Mouse (Mus musculus) liver, adult (tissue): ENCODE measurements around the gene B4galnt3.

Experiments
- GATA4 ChIP-seq: IDR thresholded peaks from 2 replicates; pipeline ENCODE4 v1.6.1; 2014; ENCODE audit warnings: mild to moderate bottlenecking, low read length; ENCODE audit not compliant: insufficient replicate concordance

Gene B4galnt3

DNA sequence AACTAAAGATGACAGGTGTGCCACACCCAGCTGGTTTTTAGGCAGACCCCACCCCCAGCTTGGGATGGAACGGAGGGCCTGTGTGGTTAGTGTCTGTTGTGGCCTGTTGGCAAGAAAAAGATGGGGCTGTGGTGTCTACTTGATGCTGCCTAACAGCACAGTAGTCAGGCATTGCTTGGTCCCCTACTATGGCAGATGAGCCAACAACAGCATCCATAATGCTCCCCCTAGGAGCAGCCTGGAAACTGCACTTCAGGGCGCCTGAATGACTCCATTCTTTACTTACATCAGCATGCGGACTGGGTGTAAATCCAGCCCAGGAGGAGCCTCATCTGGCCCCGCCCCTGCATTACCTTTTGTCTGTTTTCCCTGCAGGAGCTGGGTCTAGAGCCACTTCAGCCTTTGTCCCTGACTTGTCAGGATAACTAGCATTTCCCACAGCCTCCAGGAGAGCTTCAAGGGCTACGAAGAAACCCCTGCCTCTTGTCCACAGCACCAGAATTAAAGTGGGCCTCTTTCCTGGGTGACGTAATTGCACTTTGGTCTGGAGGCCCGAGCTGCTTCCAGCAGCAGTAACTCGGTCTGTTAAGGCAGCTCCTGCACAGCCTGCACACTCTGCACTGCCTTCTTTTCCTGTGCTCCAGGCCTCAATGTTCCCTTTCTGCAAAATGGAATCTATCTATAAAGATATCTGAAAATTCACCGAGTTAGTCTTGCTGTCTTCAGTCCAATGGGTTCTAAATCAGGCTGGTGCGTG, 94.5 kb downstream of the B4galnt3 start:
- TF ChIP-seq GATA4, result no peak

DNA sequence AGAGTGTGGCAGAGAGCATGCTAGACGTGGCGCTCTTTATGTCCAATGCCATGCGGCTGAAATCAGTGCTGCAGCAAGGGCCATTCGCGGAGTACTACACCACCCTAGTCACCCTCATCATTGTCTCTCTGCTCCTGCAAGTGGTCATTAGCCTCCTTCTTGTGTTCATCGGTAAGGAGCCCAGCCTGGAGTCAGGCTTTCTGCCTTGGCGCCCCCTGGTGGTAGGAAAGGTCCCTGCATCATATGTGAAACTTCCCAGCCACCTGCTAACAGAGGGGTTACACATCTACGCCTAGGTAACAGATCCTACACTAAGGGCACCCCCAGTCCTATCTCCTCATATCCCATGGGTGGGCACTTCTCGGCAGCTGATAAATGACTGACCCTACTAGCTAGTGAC, 96.4 kb downstream of the B4galnt3 start:
- TF ChIP-seq GATA4, result no peak

DNA sequence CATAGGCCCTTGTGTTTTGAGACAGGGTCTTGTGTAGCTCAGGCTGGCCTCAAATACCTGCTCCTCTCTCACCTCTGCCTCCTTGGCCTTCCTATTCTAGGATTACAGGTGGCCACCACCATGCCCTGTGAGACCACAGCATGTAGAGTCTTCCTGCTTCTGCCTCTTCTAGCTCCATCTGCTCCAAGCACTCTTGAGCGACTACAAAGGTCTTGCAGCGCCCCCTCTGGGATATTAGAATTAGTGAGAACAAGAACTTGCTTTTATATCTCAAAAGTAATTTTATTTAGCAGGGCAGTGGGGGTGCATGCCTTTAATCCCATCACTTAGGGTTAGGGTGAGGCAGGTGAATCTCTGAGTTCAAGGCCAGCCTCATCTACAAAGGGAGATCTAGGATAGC, 97.5 kb downstream of the B4galnt3 start:
- TF ChIP-seq GATA4, result no peak

DNA sequence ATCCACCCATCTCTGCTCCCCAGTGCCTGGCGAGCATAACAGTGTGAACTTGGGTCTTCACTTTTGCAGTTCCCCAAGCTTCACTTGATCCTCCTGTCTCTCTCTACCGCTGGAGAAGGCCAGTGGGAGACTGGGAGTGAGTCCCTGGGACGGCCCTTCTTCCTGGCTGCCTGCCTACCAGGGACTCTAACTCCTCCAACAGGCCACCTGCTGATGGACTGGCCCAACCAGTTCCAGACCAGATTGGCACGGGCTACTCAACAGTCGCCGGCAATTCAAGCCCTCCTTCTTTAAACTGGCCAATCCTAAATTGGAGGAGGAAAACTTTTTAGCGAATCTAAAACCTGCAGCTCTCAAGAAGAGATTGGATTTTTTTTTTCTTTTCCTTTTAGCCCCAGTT, 99.4 kb downstream of the B4galnt3 start:
- no peak for TF ChIP-seq GATA4

DNA sequence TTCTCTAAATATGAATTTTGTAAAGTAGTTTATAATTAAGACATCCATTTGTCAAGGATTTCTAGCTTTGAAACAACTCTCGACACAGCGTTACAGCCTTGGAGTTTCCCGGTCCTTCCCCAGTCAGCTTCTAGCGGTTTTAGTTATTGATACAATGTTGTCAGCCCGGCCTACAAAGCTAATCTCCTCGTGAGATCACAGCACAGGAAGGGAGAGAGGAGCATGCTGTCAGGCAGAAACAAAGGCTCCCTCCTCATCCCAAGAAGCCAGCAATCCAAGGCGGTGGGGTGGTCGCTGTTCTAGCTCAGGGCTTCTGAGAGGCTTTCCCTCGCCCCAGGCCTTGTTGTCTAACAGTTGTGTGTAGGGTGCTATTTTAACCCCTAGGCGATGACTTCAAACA, 100.1 kb downstream of the B4galnt3 start:
- TF ChIP-seq GATA4, result no peak

DNA sequence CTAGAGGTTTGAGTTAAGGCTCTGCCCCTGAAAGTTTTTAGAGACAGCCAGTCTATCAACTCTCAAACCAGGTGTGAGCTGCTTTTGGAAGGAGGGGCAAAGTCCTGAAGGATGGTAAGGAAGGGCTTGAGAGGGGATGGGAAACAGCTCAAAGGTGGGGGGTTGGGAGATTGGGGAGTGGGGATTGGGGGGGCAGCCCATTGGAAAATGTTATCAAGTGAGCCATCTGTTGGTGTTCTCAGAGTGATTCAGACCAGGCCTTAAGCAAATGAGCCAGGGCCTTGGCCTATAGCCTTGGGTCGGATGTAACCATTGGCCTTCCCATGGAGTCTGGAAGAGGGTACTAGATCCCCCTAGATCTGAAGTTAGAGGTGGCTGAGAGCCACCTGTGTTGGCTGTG, 100.6 kb downstream of the B4galnt3 start:
- TF ChIP-seq GATA4, result no peak

DNA sequence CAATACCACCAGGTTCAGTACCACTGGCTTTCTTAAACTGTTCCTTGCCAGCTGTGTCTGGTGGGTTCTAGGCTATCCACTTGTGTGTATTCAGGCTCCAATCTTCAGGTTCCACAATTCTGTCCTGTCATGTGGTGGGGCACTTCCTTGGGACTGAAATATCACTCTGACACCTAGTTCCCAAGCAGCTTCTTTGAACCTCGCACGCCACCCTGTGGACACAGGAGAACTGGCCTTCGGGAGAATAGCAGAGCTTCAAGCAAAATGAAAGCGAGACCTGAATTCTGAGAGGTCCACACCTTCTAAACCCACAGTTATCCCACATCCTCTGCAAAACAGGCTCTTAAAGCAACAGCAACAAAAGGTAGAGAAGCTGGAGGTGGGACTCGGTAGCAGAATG, 101.2 kb downstream of the B4galnt3 start:
- no peak for TF ChIP-seq GATA4

DNA sequence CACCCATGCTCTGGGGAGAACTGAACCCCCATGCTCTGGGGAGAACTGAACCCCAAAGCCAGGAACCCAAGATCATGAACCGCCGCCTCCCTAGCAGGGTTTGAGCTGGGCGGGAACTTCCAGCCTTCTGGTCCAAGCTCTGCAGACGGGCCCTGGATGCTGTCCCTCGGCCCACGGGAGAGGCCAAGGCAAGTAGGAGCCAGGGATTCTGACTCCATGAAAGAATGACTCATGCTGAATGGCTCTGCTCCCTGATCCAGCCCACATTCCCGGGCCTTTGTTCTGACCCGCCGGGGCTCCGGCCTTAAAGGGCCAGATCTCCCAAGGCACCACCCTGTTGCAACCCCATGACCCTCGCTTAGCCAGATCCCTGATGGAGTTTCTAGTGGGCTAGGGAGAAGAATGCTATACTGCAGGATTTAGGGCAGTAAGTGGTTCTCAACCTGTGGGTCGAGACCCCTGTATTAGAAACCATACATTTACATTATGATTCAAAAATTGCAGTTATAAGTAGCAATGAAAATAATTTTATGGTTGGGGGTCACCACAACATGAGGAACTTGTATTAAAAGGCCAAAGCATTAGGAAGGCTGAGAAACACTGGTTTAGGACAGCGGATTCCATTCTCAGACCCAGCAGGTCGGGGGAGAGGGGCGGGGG, 102.0 kb downstream of the B4galnt3 start:
- TF ChIP-seq GATA4, result no peak

DNA sequence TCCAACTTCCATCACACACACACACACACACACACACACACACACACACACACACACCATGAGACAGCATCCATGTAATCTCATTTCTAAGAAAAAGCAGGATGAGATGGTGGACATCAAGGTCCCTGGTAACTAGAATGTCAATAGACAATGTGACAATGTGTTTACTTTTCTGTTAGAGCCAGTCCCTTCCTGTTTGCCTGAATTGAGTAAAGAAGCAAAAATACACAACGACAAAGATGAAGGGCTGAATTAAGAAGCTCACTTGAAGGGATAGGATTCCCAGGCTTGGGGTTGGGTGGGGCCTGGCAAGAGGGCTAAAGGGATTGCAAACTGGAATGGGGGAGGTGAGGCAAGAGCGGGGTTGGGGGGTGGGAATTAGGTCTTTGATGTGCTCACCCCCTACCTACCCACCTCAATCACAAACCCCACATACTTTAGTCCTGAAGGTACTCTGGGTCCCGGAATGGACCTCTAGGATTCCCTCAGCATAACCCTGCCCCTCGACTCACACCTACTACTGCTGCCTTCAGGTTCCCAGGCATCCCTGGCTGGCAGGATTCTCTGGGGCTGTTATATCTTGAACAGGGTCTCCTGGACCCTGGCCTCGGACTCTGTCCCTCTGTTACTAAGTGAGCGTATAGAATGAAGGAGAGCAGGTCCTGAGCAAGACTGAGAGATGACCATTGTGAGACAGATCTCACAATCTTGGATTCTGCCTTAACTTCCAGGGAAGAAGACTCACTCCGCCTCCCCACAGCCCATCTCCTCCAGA, 102.8 kb downstream of the B4galnt3 start:
- TF ChIP-seq GATA4, result no peak

DNA sequence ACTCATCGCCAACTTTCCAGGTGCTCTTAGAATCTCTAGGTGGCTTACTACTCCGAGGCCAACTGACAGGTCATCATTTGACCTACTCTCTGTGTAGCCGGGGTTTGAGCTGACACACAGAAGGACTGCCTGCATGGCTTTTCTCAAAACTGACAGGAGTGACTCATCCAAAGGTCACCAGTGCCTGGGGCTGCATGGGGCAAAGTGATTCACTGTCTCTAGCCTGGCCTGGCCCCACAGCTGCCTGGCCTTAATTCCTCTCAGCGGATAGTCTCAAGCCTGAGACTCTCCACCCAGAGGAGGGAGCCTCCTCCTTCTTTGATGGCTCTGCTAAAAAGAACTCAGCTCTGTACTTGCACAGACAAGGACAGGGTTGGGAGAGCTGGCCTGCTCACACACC, 103.4 kb downstream of the B4galnt3 start:
- no peak for TF ChIP-seq GATA4

DNA sequence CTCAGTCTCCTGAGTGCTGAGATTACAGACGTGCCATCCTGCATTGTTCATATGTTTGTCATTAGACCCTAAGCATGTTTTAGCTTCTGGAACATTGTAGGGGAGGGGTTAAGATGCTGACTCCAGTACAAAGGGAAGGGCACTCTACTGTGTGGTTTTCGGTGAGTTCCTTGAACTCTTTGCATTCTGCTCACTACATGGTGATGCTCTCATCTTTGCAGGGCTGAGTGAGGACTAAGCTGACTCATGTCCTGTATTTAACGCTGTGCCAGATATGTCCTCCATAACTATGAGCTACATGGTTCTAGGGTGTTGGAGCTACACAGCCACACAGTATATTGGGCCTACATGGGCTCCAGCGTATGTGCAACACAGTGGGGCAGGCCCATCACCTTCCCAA, 104.0 kb downstream of the B4galnt3 start:
- no peak for TF ChIP-seq GATA4

DNA sequence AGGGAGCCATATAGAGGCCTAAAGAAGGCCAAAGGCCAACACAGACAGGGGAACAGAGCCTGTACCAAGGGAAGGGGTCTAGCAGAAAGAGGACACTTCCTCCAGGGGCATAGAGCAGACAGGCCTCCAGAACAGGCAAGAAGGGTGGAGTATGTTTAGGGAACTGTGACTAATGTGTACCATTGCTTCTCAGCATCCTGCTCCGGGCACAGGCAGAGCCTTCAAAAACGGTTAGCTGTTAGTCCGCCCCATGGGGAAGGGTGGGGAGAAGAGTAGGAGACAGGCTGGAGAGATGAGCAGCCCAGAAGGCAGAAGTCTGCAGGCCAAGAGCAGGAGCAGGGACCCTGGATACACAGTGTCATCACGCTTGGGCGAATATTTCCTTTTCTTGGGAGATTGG, 105.1 kb downstream of the B4galnt3 start:
- no peak for TF ChIP-seq GATA4

DNA sequence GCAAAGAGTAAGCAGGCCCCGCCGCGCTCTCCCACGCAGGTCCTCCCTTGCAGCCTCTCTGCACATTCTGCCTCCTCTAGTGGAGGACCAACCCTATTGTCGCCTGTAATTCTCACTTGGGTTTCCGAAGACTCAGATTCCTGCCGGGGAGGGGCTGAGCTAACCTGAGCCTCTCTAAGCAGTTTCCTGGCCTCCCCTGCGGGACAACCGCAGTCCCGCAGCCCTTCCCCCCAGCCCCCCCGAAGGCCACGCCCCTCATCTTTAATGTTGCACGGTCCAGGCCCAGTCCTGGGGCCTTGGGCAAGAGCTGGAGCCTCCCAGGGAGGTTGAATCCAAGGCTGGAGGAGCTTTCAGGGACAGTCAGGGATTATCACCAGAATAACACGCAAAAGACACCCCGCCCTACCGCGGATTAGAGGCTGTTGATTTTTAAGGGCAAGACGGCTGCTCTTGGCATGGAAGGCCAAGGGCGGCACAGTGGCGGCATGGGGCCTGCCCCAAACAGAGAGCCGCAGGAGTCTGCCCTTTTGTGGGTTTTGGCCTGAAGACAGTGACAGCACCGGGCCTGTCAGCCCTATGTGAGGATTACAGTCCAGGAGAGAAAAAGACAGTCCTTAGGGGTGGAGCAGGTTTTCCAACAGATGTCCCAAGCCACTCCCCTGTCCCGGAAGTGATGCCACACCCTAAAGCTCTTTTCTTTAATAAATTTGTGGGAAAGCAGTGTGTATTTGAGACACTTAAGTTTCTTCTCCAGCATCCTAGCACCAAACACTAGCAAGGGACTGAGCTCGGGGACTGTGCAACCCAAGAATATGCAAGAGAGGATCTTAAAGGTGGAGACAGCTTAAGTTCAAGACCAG, 105.8 kb downstream of the B4galnt3 start:
- TF ChIP-seq GATA4, result no peak

DNA sequence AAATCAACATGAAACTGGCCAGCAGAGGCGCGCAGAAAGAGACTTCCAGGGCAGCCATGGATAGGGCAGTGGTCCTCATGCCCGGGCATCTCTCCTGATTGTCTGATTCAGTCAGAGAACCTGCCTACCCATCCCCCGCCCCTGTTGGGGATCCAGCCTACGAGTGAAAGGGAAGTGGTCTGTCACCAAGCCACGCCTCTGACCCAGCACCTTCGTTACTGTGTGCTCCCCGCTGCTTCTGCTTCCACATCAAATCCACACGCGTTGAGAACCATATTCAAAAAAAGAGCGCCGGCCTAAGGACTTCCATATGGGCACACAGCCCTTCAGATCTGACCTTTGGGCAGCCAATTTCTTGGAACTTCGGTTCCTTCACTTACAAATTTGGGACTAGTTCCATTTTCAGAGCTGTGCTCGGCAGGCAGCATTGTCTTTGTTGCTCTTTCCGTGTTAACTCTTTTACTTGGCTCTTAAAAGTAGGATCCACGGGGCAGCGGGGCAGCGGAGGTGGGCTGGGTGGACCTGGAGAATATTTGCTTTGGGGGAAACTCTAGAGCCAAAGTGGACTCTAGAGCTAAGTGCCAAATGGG, 106.7 kb downstream of the B4galnt3 start:
- TF ChIP-seq GATA4, result no peak

DNA sequence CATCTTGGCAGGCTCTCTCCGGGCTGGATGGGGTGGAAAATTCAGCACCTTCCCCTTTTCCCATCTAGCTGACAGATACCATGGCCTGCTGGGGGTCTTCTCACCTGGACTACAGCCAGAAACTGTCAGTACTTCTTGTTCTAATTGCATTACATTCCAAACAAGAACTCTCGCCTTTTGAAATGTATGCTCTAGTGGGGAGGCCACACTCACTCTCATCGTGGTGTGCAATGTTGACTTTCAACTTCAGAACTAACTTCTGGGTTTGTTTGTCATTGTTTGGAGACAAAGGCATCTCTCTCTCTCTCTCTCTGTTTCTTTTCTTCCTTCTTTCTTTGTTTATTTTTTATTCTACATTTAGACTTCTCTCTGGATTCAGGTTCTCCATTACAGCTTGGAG, 107.8 kb downstream of the B4galnt3 start:
- no peak for TF ChIP-seq GATA4
